11 mouse cellular contexts compared by ENCODE assay signal in genomic region chr6:72954786-72955185, GRCm38 (mm10). TPM values are rescaled to one million over a fixed set of nuclear protein-coding genes. Genes with fewer than 3 reads are reported as not detected.
DNase-seq lines count a peak whose midpoint lies in the region; ATAC-seq lines count a peak whose summit lies in the region.
"Had no signal": no experiment of that assay in that cellular context is flagged by ENCODE, and none has a peak within 500 bp of the region (broad histone marks: within the 10 kb centered on the region; RNA-seq: fewer than 3 reads in every experiment).

No protein-coding gene starts in this region.

- no peak overlapping the region for H3K4me3 ChIP-seq in forebrain, embryonic 13.5 days
- H3K4me3 ChIP-seq in forebrain, embryonic 12.5 days (replicated peaks): no peak overlapping the region
- H3K4me3 ChIP-seq in hindbrain, embryonic 16.5 days (ENCODE audit: low read length): no peak overlapping the region
- H3K4me3 ChIP-seq in neural tube, embryonic 15.5 days (replicated peaks): no peak overlapping the region
- H3K4me3 ChIP-seq: limb, embryonic 15.5 days had no signal

- 72% methylated on average over 7 of the region's 7 CpGs for WGBS in forebrain, embryonic 13.5 days
- 72% methylated on average over 7 of the region's 7 CpGs for WGBS in forebrain, embryonic 12.5 days
- 50% methylated on average over 7 of the region's 7 CpGs for WGBS in hindbrain, embryonic 16.5 days
- WGBS in neural tube, embryonic 15.5 days: 75% methylated on average over 7 of the region's 7 CpGs

- 0 out of 2 replicates have a peak, but pooled peaks cover 4% of the 10 kb centered on the region for H3K36me3 ChIP-seq in forebrain, embryonic 13.5 days (ENCODE audit: poor library complexity, severe bottlenecking)
- H3K36me3 ChIP-seq in forebrain, embryonic 12.5 days (replicated peaks): no peaks in the 10 kb centered on the region
- no peaks in the 10 kb centered on the region for H3K36me3 ChIP-seq in hindbrain, embryonic 16.5 days (ENCODE audit: control insufficient read depth, insufficient read depth, low read length)
- no peaks in the 10 kb centered on the region for H3K36me3 ChIP-seq in neural tube, embryonic 15.5 days
- H3K36me3 ChIP-seq: limb, embryonic 15.5 days had no signal

- no peak overlapping the region for H3K4me2 ChIP-seq in forebrain, embryonic 13.5 days
- H3K4me2 ChIP-seq in forebrain, embryonic 12.5 days: no peak overlapping the region
- H3K4me2 ChIP-seq in hindbrain, embryonic 16.5 days (ENCODE audit: low read length): peak overlapping the region; percentile 66
- peak overlapping the region; percentile 68; the same call in 1 of the 2 replicates for H3K4me2 ChIP-seq in neural tube, embryonic 15.5 days
- H3K4me2 ChIP-seq: limb, embryonic 15.5 days had no signal

- H3K9me3 ChIP-seq in forebrain, embryonic 13.5 days (replicated peaks): no peaks in the 10 kb centered on the region
- no peaks in the 10 kb centered on the region for H3K9me3 ChIP-seq in forebrain, embryonic 12.5 days
- no peaks in the 10 kb centered on the region for H3K9me3 ChIP-seq in hindbrain, embryonic 16.5 days (ENCODE audit: control insufficient read depth, low read length)
- H3K9me3 ChIP-seq in neural tube, embryonic 15.5 days (replicated peaks): no peaks in the 10 kb centered on the region
- H3K9me3 ChIP-seq: limb, embryonic 15.5 days had no signal

- peak overlapping the region; percentile 40; the same call in 1 of the 2 replicates for H3K27ac ChIP-seq in forebrain, embryonic 13.5 days
- no peak overlapping the region for H3K27ac ChIP-seq in forebrain, embryonic 12.5 days
- H3K27ac ChIP-seq in hindbrain, embryonic 16.5 days (ENCODE audit: low read depth, low read length): peak overlapping the region; percentile 99
- H3K27ac ChIP-seq in neural tube, embryonic 15.5 days (replicated peaks): peak overlapping the region; percentile 96

- no peak overlapping the region for H3K9ac ChIP-seq in forebrain, embryonic 13.5 days
- H3K9ac ChIP-seq in forebrain, embryonic 12.5 days: no peak overlapping the region
- H3K9ac ChIP-seq in hindbrain, embryonic 16.5 days (ENCODE audit: low read depth, low read length): no peak overlapping the region
- peak overlapping the region; percentile 100; the same call in 1 of the 2 replicates for H3K9ac ChIP-seq in neural tube, embryonic 15.5 days (replicated peaks)
- H3K9ac ChIP-seq: limb, embryonic 15.5 days had no signal

- H3K27me3 ChIP-seq in forebrain, embryonic 13.5 days: no peaks in the 10 kb centered on the region
- no peaks in the 10 kb centered on the region for H3K27me3 ChIP-seq in forebrain, embryonic 12.5 days
- no peaks in the 10 kb centered on the region for H3K27me3 ChIP-seq in hindbrain, embryonic 16.5 days (replicated peaks; ENCODE audit: control insufficient read depth, insufficient read depth, low read length)
- H3K27me3 ChIP-seq in neural tube, embryonic 15.5 days (replicated peaks): no peaks in the 10 kb centered on the region
- H3K27me3 ChIP-seq: CH12.LX; limb, embryonic 15.5 days had no signal

- ATAC-seq in forebrain, embryonic 13.5 days: no peak
- ATAC-seq in forebrain, embryonic 12.5 days (ENCODE audit: low FRiP score): no peak
- no peak for ATAC-seq in hindbrain, embryonic 16.5 days
- no peak for ATAC-seq in neural tube, embryonic 15.5 days (ENCODE audit: low FRiP score)

- H3K4me1 ChIP-seq in forebrain, embryonic 13.5 days: peaks cover 24% of the 10 kb centered on the region
- peaks cover 23% of the 10 kb centered on the region for H3K4me1 ChIP-seq in forebrain, embryonic 12.5 days
- peaks cover 13% of the 10 kb centered on the region for H3K4me1 ChIP-seq in hindbrain, embryonic 16.5 days (ENCODE audit: control insufficient read depth, insufficient read depth, low read depth, low read length)
- peaks cover 32% of the 10 kb centered on the region for H3K4me1 ChIP-seq in neural tube, embryonic 15.5 days

- peak; percentile 90 for DNase-seq in CD4-positive helper T cell, adult 2 months (ENCODE audit: low read depth, low spot score)
- no peak for DNase-seq in frontal cortex, adult 2 months (ENCODE audit: extremely low spot score in 1 of 2, low spot score in 1 of 2)
- no peak for DNase-seq in cerebellum, adult 18-20 months
- DNase-seq in kidney, postnatal 10 days: no peak
- DNase-seq: cerebellum, adult 2 months had no signal

RNA-seq across cellular contexts. Expression of gene Tmsb10, which starts 3.8 kb away (rescaled TPM):
- 3,443 and 4,664 TPM in 2 replicates for polyA plus RNA-seq in forebrain, embryonic 13.5 days (2015; fragmentation: Nextera tagmentation; extraction: Ambion mirVana)
- polyA plus RNA-seq in forebrain, embryonic 12.5 days (2016; fragmentation: Nextera tagmentation; extraction: Ambion mirVana): 4,450 and 4,576 TPM in 2 replicates
- polyA plus RNA-seq in hindbrain, embryonic 16.5 days (2015; fragmentation: Nextera tagmentation; extraction: Ambion mirVana): 3,926 and 4,269 TPM in 2 replicates
- 3,928 and 4,902 TPM in 2 replicates for polyA plus RNA-seq in neural tube, embryonic 15.5 days (2015; fragmentation: Nextera tagmentation; extraction: Ambion mirVana)
- polyA plus RNA-seq in frontal cortex, adult 2 months (2012; rRNA removed): 603 and 636 TPM in 2 replicates

RNA-seq across cellular contexts. Expression of gene Kcmf1, which starts 55.0 kb away (rescaled TPM):
- polyA plus RNA-seq in forebrain, embryonic 13.5 days (2015; fragmentation: Nextera tagmentation; extraction: Ambion mirVana): 28.4 and 28.8 TPM in 2 replicates
- polyA plus RNA-seq in forebrain, embryonic 12.5 days (2016; fragmentation: Nextera tagmentation; extraction: Ambion mirVana): 29.5 and 39.0 TPM in 2 replicates
- polyA plus RNA-seq in hindbrain, embryonic 16.5 days (2015; fragmentation: Nextera tagmentation; extraction: Ambion mirVana): 28.9 and 30.2 TPM in 2 replicates
- polyA plus RNA-seq in neural tube, embryonic 15.5 days (2015; fragmentation: Nextera tagmentation; extraction: Ambion mirVana): 36.5 and 40.9 TPM in 2 replicates
- 73.0 and 89.1 TPM in 2 replicates for polyA plus RNA-seq in frontal cortex, adult 2 months (2012; rRNA removed)

Comparison
In these comparisons a context has a peak if more than half of its experiments do, and no peak if none do; other contexts are left out.
1. H3K4me2 ChIP-seq: peak in hindbrain, embryonic 16.5 days (single experiment) and neural tube, embryonic 15.5 days (single experiment); none in forebrain, embryonic 13.5 days (single experiment) and forebrain, embryonic 12.5 days (single experiment).